Mouse (Mus musculus) kidney, postnatal 36 days (tissue): ENCODE data around the gene Dcps.

Source experiments
- DNase-seq, 2 experiments: peaks; one replicate each; pipeline ENCODE4 v3.0.0; 2021 to 2022; ENCODE audit warnings: mixed read lengths in 2 of 2

Gene Dcps

DNA sequence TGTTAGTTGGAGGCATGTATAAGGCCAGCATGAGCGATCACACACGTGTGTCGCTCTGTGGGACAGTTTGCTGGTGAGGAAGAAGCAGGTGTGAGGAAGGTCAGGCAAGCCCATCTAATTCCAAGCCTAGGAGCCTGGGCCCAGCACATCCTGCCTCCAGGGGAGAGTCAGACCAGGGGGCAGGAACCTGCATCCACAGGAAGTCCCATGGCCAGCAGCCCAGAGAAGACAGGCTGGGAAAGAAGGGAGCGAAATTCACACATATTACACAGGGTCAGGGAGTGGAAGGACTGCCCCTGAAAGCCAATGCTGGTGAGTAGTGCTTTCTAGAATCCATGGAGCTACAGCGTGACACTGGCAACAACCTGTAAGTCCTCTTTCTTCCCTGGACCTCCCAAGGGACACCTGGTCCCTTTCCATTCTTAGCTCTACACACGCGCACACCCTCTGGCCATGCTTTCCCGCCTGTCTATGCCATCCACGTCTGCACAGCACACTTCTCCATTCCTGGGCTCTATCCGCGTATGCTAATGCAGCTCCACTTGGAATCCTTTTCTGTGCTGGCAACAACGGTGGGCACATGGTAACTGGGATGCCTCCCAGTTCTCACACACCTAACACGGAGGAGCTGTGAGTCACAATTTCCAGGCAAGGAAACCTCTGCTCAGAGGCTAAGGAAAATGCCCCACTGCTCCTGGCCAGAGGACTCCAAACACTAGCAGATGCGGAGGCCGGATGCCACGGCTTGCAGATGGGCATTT, 44.0 kb downstream of the Dcps start:
- peak; percentile 54 to 62 for DNase-seq

- peak; percentile 71 to 79 for DNase-seq
Observed at GRCm38 (mm10) chr9:35128995-35129418, 46.9 kb downstream of the Dcps start.

DNA sequence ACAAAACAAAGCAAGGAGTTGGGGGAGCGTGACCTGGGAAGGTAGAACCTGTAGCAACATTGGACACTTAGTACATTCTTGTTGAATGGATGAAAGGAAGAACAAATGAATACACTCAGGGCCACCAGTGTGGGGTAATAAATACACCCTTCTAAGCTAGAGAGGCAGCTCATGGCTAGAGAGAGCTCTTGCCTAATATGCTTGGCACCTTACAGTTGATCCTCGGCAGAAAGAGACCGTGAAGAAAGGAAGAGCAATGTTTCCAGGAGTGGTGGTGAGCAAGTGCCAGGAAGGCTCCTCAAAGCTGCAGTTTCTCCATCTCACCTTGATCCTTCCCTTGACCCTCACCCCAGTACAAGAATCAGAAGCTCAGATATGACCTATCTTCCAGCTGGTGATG, 47.3 kb downstream of the Dcps start:
- DNase-seq, result no peak

GRCm38 (mm10) chr9:35127561-35127960, 48.3 kb downstream of the Dcps start:
- no peak for DNase-seq

DNA sequence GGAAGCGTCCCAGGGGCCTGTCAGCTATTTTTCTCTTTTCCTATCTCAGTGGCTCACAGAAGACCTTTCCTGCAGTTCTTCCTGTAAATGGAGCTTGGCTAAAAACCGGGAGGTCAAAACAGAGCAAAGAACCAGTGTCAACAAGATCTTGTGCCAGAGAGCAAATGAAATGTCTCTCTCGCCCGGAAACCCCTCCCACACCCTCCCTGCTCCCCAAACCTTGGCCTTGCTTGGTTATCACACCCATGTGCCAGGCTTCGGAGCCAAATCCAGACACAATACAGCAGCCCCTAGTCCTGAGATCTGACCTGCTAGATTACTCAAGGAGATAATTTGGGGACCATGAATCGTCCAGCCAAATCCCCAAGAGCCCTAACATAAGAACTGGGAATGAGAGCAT, 48.7 kb downstream of the Dcps start:
- peak; percentile 71 to 81 for DNase-seq

GRCm38 (mm10) chr9:35124678-35124955, 51.2 kb downstream of the Dcps start:
- no peak for DNase-seq

- no peak for DNase-seq
Observed at GRCm38 (mm10) chr9:35123804-35124677, 51.8 kb downstream of the Dcps start.

GRCm38 (mm10) chr9:35123456-35123803, 52.4 kb downstream of the Dcps start:
- no peak for DNase-seq

DNA sequence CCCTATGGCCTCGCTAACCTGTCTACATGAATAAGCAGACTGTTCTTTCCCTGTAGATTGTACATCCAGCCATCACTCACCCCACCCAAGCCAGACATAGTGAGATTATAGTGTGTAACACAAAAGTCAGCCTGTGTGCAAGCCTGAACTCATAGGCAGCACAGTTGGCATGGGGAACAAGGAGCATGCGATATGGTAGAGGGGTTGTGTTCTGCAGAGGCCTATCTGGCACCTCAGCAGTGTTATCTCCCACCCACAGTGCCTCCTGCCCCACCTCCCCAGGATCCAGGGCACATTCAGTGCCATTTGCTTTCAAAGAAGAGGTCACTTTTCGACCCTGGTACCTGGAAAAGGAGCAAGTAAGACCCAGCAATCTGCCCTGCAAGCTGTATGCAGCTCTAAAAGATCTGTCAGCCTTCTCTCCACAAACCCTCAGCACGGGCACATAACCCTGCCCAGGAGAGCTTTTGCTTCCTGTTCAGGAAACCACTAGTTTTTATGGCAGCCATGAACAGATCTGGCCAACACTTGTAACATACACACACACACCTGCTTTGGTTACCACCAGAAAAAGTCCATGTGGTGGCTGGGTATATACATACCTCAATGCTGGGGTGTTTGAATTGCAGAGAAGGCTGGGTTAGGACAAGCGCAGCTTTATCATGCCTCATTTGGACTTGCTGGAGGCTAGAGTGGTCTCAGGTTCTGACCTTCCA, 53.2 kb downstream of the Dcps start:
- DNase-seq, result no peak

DNA sequence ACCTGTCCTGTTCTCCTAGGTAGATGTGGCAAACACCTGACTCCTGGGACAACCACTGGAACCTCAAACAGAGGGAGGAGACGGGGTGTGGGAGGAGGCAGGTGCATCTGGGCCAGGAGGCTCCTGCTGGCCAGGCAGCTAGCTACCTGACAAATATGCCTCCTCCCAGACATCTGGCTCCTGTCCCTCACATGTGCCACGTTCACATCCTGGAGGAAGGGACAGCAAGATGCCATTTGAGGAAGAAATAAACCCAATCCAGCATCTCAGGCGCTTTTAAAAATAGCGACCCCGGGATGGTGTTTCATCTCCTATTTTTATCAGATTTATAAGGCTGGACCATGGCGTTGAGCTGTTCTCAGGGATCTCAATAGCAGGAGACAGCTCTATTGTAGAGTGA, 56.7 kb downstream of the Dcps start, which contains the start of gene St3gal4:
Gene St3gal4 (minus strand): TSS at position 101 of the 400 bp plus-strand sequence.
- no peak for DNase-seq

GRCm38 (mm10) chr9:35118563-35118962, 57.3 kb downstream of the Dcps start:
- DNase-seq, result no peak

DNA sequence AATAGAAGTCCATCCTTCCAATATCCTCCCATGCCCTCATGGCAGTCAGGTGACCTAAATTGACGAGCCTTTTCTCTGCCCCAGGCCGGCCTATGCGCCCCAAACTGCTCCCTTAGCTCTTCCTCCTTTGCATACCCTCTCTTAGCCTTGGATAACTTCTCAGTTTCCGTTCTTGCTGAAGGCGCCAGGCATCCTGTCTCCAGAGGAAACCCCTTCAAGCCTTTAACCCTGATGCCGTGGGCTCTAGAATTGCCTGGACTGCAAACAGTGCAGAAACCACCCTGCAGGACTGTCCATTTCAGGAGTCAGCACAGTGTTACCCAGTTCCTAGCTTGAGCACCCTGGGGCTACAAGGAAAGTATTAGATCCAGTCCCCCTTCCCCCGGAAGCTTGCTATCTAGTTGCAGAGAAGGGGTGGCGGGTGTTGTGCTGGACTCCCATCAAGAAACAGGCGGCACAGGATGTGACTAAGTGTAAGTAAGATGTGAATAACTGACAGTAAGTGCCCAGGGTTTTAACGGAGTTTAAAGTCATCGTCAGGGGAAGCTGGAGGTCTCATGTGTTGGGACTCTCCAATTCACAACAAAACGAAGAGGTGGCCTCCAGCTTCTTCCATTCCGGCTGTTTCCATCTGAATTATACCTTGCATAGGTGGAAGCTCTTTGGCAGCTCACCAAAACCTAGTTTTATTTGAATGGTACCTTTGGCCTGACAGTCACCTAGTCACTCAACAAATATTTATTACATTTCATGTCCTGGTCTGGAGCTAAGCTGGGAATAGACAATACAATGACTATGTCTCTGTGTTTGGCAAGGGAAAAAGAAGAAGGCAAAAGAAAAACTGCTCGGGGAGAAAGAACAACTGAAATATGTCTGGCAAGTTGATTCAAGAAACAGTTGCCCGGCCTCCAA, 58.2 kb downstream of the Dcps start:
- DNase-seq, result peak; percentile 55 to 69

DNA sequence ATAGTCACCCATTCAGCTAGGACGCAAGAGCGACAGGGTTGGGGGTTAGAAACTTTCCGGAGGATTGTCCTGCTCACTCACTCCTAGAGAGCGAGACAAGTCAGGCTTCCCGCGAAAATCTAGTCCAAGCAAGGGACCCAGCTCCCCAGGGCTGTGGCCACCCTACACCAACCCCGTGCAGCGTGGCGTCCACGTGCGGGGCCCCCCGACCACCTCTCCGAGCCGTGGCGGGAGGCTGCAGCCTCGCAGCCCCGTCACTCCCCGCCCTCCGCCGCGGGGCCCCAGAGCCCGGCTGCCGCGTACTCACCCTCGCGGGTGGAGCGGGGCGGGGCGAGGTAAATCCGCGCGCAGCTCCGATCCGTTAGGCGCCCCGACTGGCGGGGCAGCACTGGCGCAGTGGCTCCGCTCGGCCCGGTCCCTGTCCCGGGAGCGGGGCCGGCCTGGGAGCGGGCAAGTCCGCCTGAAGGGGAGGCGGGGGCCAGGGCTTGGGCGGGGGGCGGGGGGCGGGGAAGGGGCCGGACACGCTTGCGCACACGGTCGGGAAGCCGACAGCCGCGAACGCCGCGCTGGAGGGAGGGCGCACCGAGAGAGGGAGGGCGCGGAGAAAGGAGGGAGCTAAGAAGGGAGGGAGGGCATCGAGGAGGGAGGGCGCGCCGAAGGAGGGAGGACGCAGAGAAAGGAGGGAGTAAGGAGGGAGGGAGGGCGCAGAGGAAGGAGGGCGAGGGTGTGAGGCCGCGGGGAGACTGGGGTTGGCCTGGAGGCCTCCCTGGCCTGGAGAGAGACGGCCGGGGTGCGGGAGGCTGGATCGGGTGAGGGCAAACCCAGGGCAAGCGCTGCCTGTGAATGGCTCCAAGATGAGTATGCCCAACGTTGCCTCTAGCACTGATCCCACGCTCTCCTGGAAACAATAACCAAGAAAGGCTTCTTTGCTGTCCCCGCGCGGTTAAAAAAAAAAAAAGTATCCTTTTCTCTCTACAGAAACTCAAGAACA, 59.2 kb downstream of the Dcps start:
- peak; percentile 81 to 83 for DNase-seq

DNA sequence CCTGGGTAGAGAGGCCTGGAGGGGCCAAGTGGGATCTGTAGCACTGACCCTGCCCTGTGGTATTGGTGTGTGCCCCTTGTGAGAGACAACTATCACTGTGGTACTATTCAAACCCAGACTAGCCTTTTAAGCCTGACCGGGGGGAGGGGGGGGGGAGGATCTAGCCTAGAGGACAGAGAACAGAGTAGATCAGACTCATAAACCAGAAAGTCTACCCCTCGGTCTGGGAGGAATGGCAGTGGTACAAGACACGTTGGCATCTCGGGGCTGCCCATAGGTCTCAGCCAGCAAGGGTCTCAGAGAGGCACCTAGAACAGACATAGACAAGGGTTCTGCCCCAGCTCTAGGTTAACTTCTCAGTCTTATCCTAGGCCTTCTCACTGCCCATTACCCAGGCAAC, 60.1 kb downstream of the Dcps start:
- no peak for DNase-seq

- DNase-seq, result no peak
Observed at GRCm38 (mm10) chr9:35115299-35115698, 60.6 kb downstream of the Dcps start.

DNA sequence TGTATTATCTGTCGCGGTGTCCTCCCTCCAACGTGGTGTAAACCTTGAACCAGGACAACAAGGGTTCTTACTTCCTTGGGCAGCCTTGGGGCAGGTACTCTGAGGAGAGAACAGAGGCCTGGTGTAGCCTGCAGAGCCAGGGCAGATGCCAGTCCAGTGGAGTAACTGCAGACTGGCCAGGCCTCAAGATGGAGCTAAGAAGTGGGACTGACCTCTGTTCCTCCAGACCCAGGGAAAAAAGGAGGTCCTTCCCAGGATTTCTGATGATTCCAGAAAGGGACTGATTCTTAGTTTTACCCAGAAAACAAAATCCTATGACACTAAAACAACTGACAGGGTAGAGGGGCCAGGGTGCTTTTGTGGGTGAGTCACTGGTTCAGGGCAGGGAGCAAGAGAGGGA, 61.6 kb downstream of the Dcps start:
- DNase-seq, result no peak

DNA sequence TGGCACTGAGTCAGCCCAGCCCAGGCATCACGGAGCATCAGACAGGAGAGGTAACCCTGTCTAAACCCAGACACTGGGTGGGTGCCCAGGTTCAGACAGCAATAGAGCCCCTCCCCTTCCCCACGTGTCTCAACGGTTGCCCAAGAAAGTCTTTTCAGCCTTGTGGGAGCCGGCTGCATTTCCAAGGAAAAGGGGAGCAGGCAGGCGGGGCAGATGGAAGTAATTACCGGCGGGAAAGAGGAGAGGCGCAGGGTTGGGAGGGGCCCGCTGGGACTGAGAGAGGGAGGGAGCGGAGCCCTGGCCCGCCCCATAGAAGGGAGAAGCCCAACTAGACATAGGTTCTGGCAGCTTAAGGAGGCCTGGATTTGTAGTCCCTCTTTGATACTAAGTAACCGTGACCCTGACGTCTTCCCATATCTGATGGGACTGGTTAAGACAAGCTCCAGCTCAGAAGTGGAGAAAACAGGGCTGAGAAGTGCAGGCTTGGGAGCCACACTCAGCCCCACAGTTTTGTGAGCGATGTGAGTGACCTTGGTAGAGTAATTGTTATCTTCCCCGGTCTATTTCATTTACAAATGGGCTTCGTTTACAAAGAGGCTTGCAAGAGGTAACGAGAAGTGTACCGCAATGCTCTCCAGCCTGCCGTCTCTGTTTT, 63.8 kb downstream of the Dcps start:
- DNase-seq, result no peak

- no peak for DNase-seq
Observed at GRCm38 (mm10) chr9:35111446-35111845, 64.4 kb downstream of the Dcps start.

DNA sequence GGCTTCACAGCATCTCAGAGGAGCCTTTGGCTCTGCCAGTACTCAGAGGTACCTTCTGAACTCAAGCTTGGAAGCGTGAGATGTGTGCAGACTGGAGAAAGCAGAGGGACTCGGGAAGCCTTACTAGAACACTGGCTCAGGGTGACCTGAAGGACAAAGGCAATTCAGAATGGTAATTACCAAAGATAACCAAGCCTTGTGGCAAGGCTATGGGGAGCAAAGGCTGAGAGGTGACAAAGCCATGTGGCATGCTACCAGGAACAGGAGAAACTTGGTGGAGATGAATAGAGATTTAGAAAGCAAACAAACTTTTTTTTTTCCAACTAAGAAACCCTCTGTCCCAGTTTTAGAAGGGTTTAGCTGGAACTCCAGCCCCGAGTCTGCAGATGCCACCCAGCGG, 65.3 kb downstream of the Dcps start:
- no peak for DNase-seq

GRCm38 (mm10) chr9:35110051-35110450, 65.8 kb downstream of the Dcps start:
- no peak for DNase-seq

DNA sequence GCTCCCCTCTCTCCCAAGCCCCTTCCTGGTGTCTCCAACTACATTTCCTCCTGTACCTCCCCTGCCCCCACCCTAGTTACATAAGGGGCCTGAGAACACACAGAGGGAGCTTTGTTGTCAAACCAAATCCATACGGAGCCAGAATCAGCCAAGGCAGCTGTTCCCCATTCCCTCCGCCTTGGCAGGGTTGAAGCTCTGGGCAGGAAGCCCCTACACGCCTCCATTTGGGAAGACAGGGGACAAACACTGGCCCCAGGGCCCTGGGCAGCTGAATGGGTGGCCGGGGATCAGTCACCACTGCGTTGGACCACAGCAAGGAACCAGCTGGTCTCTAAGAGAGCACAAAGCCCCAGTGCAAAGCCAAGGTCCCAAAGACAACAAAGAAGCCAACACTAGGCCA, 66.9 kb downstream of the Dcps start:
- DNase-seq, result no peak
